22 mouse cellular contexts compared by ENCODE assay signal in the genomic region with DNA sequence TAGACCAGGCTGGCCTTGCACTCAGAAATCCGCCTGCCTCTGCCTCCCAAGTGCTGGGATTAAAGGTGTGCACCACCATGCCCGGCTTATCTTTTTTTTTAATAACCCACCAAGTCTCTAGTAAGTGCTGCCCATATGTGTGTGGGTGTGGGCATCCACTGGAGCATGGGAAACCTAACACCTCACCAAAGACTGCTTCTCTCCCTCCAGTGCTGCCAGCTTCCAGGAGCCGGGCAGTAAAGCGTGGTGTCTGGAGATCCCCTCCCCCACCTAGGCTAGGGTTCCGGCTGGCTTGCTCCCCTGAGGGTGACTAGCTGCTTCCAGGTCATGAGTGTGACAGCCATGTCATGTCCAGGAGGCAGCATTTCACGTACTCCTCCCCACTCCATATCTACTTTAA. TPM values are rescaled to one million over a fixed set of nuclear protein-coding genes. Genes with fewer than 3 reads are reported as not detected.
DNase-seq lines count a peak whose midpoint lies in the region; ATAC-seq and TF ChIP-seq lines count a peak whose summit lies in the region.
"Had no signal": no experiment of that assay in that cellular context is flagged by ENCODE, and none has a peak within 500 bp of the region (broad histone marks: within the 10 kb centered on the region; RNA-seq: fewer than 3 reads in every experiment).

No protein-coding gene starts in this region.

- no peak overlapping the region for H3K27ac ChIP-seq in kidney, embryonic 14.5 days (ENCODE audit: low read depth, low read length)
- no peak overlapping the region for H3K27ac ChIP-seq in kidney, embryonic 15.5 days
- no peak overlapping the region for H3K27ac ChIP-seq in kidney, embryonic 16.5 days (ENCODE audit: low read length)
- no peak overlapping the region for H3K27ac ChIP-seq in kidney, postnatal 0 days

- TF ChIP-seq CTCF in kidney, postnatal 0 days (IDR thresholded peaks at IDR 0.05; ENCODE audit: low read depth): no peak

- H3K9me3 ChIP-seq in kidney, embryonic 14.5 days (ENCODE audit: control insufficient read depth, low read length): no peaks in the 10 kb centered on the region
- H3K9me3 ChIP-seq in kidney, embryonic 15.5 days (replicated peaks): no peaks in the 10 kb centered on the region
- H3K9me3 ChIP-seq in kidney, embryonic 16.5 days (ENCODE audit: low read length): no peaks in the 10 kb centered on the region
- H3K9me3 ChIP-seq in kidney, postnatal 0 days (replicated peaks; ENCODE audit: low read length): no peaks in the 10 kb centered on the region
- H3K9me3 ChIP-seq: G1E had no signal

- peaks cover 35% of the 10 kb centered on the region for H3K36me3 ChIP-seq in kidney, embryonic 14.5 days (ENCODE audit: control insufficient read depth, insufficient read depth, low read length)
- H3K36me3 ChIP-seq in kidney, embryonic 15.5 days: peaks cover 68% of the 10 kb centered on the region
- H3K36me3 ChIP-seq in kidney, embryonic 16.5 days (ENCODE audit: insufficient read depth, low read length): peaks cover 52% of the 10 kb centered on the region
- H3K36me3 ChIP-seq in kidney, postnatal 0 days (ENCODE audit: insufficient read depth, low read length): peaks cover 16% of the 10 kb centered on the region; the same call in 1 of the 2 replicates

- peak; percentile 84 for ATAC-seq in kidney, embryonic 14.5 days (ENCODE audit: low FRiP score, low TSS enrichment)
- ATAC-seq in kidney, embryonic 15.5 days (replicated peaks; ENCODE audit: low FRiP score): peak; percentile 78
- peak; percentile 79 for ATAC-seq in kidney, embryonic 16.5 days (ENCODE audit: low FRiP score, low TSS enrichment)
- peak; percentile 63; the same call in 1 of the 2 replicates for ATAC-seq in kidney, postnatal 0 days (replicated peaks; ENCODE audit: low FRiP score, low read depth)
- ATAC-seq: activated CD4-positive, CD25-positive, alpha-beta regulatory T cell, adult 4 months; CD4-positive, CD25-positive, alpha-beta regulatory T cell, adult 4 months; Patski had no signal

- no peak overlapping the region for H3K4me3 ChIP-seq in kidney, embryonic 14.5 days (ENCODE audit: low read length)
- no peak overlapping the region for H3K4me3 ChIP-seq in kidney, embryonic 15.5 days (replicated peaks)
- H3K4me3 ChIP-seq in kidney, embryonic 16.5 days (ENCODE audit: low read length): no peak overlapping the region
- H3K4me3 ChIP-seq in kidney, postnatal 0 days (replicated peaks; ENCODE audit: low read depth, low read length): no peak overlapping the region

- no peak overlapping the region for H3K9ac ChIP-seq in kidney, embryonic 14.5 days (ENCODE audit: low read depth, low read length)
- H3K9ac ChIP-seq in kidney, embryonic 15.5 days: no peak overlapping the region
- H3K9ac ChIP-seq in kidney, embryonic 16.5 days (replicated peaks; ENCODE audit: low read length): no peak overlapping the region
- H3K9ac ChIP-seq in kidney, postnatal 0 days (ENCODE audit: low read depth, low read length): no peak overlapping the region

- H3K4me1 ChIP-seq in kidney, embryonic 14.5 days (ENCODE audit: control insufficient read depth, insufficient read depth, low read length): peaks cover 12% of the 10 kb centered on the region; the same call in 1 of the 2 replicates
- peaks cover 34% of the 10 kb centered on the region for H3K4me1 ChIP-seq in kidney, embryonic 15.5 days
- H3K4me1 ChIP-seq in kidney, embryonic 16.5 days (ENCODE audit: insufficient read depth, low read length): peaks cover 14% of the 10 kb centered on the region
- H3K4me1 ChIP-seq in kidney, postnatal 0 days (replicated peaks; ENCODE audit: insufficient read depth, low read length): peaks cover 6% of the 10 kb centered on the region; the same call in 1 of the 2 replicates

- no peak for DNase-seq in kidney, postnatal 25 days
- no peak for DNase-seq in kidney, postnatal 10 days
- no peak for DNase-seq in kidney, adult 18-20 months
- peak; percentile 57 for DNase-seq in kidney, postnatal 0 days (ENCODE audit: low spot score)
- no peak for DNase-seq in kidney, adult 9 months
- DNase-seq: adrenal gland, adult 2 months; adrenal gland, adult 8-10 months; adrenal gland, postnatal 10 days; adrenal gland, postnatal 14 days; adrenal gland, postnatal 25 days; adrenal gland, postnatal 36 days; B cell, adult 2 months; cerebellum, adult 11 months; cerebellum, adult 11-12 months had no signal

- 50% methylated on average over 6 of the region's 6 CpGs for WGBS in kidney, embryonic 14.5 days
- 57% methylated on average over 6 of the region's 6 CpGs for WGBS in kidney, embryonic 15.5 days
- WGBS in kidney, embryonic 16.5 days: 49% methylated on average over 6 of the region's 6 CpGs
- WGBS in kidney, postnatal 0 days: 54% methylated on average over 6 of the region's 6 CpGs

- H3K4me2 ChIP-seq in kidney, embryonic 14.5 days (replicated peaks; ENCODE audit: low read depth, low read length): no peak overlapping the region
- no peak overlapping the region for H3K4me2 ChIP-seq in kidney, embryonic 15.5 days
- no peak overlapping the region for H3K4me2 ChIP-seq in kidney, embryonic 16.5 days (replicated peaks; ENCODE audit: low read depth, low read length)
- H3K4me2 ChIP-seq in kidney, postnatal 0 days (ENCODE audit: low read length): no peak overlapping the region

- no peaks in the 10 kb centered on the region for H3K27me3 ChIP-seq in kidney, embryonic 14.5 days (ENCODE audit: control insufficient read depth, insufficient read depth, low read length)
- no peaks in the 10 kb centered on the region for H3K27me3 ChIP-seq in kidney, embryonic 15.5 days
- no peaks in the 10 kb centered on the region for H3K27me3 ChIP-seq in kidney, embryonic 16.5 days (ENCODE audit: insufficient read depth, low read length)
- H3K27me3 ChIP-seq in kidney, postnatal 0 days (ENCODE audit: insufficient read depth, low read length): no peaks in the 10 kb centered on the region
- H3K27me3 ChIP-seq: CH12.LX, Patski had no signal

RNA-seq across cellular contexts. Expression of gene Polr1d, which starts 25.4 kb away (rescaled TPM):
- 146 and 173 TPM in 2 replicates for polyA plus RNA-seq in kidney, embryonic 14.5 days (2014; fragmentation: Nextera tagmentation; extraction: Ambion mirVana)
- 139 and 154 TPM in 2 replicates for polyA plus RNA-seq in kidney, embryonic 15.5 days (2015; fragmentation: Nextera tagmentation; extraction: Ambion mirVana)
- polyA plus RNA-seq in kidney, embryonic 16.5 days (2015; fragmentation: Nextera tagmentation; extraction: Ambion mirVana): 137 and 142 TPM in 2 replicates
- polyA plus RNA-seq in kidney, postnatal 0 days (2015; fragmentation: Nextera tagmentation; extraction: Ambion mirVana): 161 TPM in 2 replicates

RNA-seq across cellular contexts. Expression of gene Lnx2, which starts 25.9 kb away (rescaled TPM):
- 10.8 and 14.4 TPM in 2 replicates for polyA plus RNA-seq in kidney, embryonic 14.5 days (2014; fragmentation: Nextera tagmentation; extraction: Ambion mirVana)
- 14.6 and 15.4 TPM in 2 replicates for polyA plus RNA-seq in kidney, embryonic 15.5 days (2015; fragmentation: Nextera tagmentation; extraction: Ambion mirVana)
- polyA plus RNA-seq in kidney, embryonic 16.5 days (2015; fragmentation: Nextera tagmentation; extraction: Ambion mirVana): 16.0 and 17.9 TPM in 2 replicates
- polyA plus RNA-seq in kidney, postnatal 0 days (2015; fragmentation: Nextera tagmentation; extraction: Ambion mirVana): 11.8 and 12.4 TPM in 2 replicates
